Mouse (Mus musculus) stomach, embryonic 16.5 days (tissue): ENCODE data around the gene Aar2. TPM values are rescaled to one million over a fixed set of nuclear protein-coding genes. Genes with fewer than 3 reads are reported as not detected.

Experiments used
- ATAC-seq: fragments of 200-750 bp; cut with Nextera tagmentation; 2 replicates; pipeline ENCODE4 v1.8.0; 2017; ENCODE audit warnings: moderate number of reproducible peaks, moderate TSS enrichment; ENCODE audit not compliant: insufficient read depth, low FRiP score
- H3K27ac ChIP-seq: fragments of 300-500 bp; sonication (generic); 2 replicates; pipeline ENCODE4 v1.5.1; 2014; ENCODE audit warnings: low read length
- H3K27me3 ChIP-seq: fragments of 300-500 bp; sonication (generic); 2 replicates; pipeline ENCODE4 v1.6.1; 2014; ENCODE audit warnings: low read length, control low read depth, mixed read lengths; ENCODE audit not compliant: control insufficient read depth, insufficient read depth
- H3K36me3 ChIP-seq: fragments of 300-500 bp; sonication (generic); 2 replicates; pipeline ENCODE4 v1.6.1; 2014; ENCODE audit warnings: low read length; ENCODE audit not compliant: control insufficient read depth, insufficient read depth
- H3K4me1 ChIP-seq: fragments of 300-500 bp; sonication (generic); 2 replicates; pipeline ENCODE4 v1.6.1; 2014; ENCODE audit warnings: low read length, control low read depth, mixed read lengths; ENCODE audit not compliant: control insufficient read depth, insufficient read depth
- H3K4me2 ChIP-seq: fragments of 300-500 bp; sonication (generic); 2 replicates; pipeline ENCODE4 v1.6.1; 2014; ENCODE audit warnings: low read depth, low read length, mixed read lengths
- H3K4me3 ChIP-seq: fragments of 300-500 bp; sonication (generic); replicated peaks from 2 replicates; pipeline ENCODE4 v1.5.1; 2014; ENCODE audit warnings: mild to moderate bottlenecking, low read length
- H3K9ac ChIP-seq: fragments of 300-500 bp; sonication (generic); 2 replicates; pipeline ENCODE4 v1.6.1; 2014; ENCODE audit warnings: low read length
- H3K9me3 ChIP-seq: fragments of 300-500 bp; sonication (generic); replicated peaks from 2 replicates; pipeline ENCODE4 v1.6.1; 2016; ENCODE audit warnings: low read length, control low read depth; ENCODE audit not compliant: control insufficient read depth
- WGBS: fragments of 180-500 bp; shearing (Covaris S2); extraction: QIAGEN DNeasy Blood & Tissue Kit; methylation state at CpG from one replicate; pipeline ENCODE4 v1.1.7; 2014; 5-methylcytosine and 5-hydroxymethylcytosine counted together
- polyA plus RNA-seq: library from polyadenylated mRNA; unstranded; fragments of >200 nt; fragmentation: Nextera tagmentation; extraction: Ambion mirVana; gene quantifications from 2 replicates; pipeline ENCODE4 v1.2.1, GENCODE M21; 2015

Gene Aar2
- polyA plus RNA-seq, 1 experiment from 2014 or later = 30.5 TPM

- 79% methylated on average over 6 of the region's 6 CpGs for WGBS
- Histone ChIP-seq H3K27me3 (no peaks in the 10 kb centered on the region), H3K9ac (no peak overlapping the region), H3K9me3 (no peaks in the 10 kb centered on the region), H3K4me1 (no peaks in the 10 kb centered on the region), H3K36me3 (0 out of 2 replicates have a peak, but pooled peaks cover 4% of the 10 kb centered on the region), H3K27ac (no peak overlapping the region), H3K4me2 (no peak overlapping the region), H3K4me3 (no peak overlapping the region)
- no peak for ATAC-seq
Observed at GRCm38 (mm10) chr2:156518306-156518705, 29.1 kb upstream of the Aar2 start.

- 0 out of 2 replicates have a peak, but pooled peaks cover 4% of the 10 kb centered on the region for H3K36me3 ChIP-seq
- H3K9me3 ChIP-seq = no peaks in the 10 kb centered on the region
- no peak overlapping the region for H3K4me2 ChIP-seq
- H3K27me3 ChIP-seq = no peaks in the 10 kb centered on the region
- 92% methylated on average over 5 of the region's 5 CpGs for WGBS
- H3K9ac ChIP-seq = no peak overlapping the region
- H3K27ac ChIP-seq = no peak overlapping the region
- H3K4me1 ChIP-seq = no peaks in the 10 kb centered on the region
- H3K4me3 ChIP-seq = no peak overlapping the region
- ATAC-seq = no peak
Observed at GRCm38 (mm10) chr2:156519584-156519983, 27.8 kb upstream of the Aar2 start.

DNA sequence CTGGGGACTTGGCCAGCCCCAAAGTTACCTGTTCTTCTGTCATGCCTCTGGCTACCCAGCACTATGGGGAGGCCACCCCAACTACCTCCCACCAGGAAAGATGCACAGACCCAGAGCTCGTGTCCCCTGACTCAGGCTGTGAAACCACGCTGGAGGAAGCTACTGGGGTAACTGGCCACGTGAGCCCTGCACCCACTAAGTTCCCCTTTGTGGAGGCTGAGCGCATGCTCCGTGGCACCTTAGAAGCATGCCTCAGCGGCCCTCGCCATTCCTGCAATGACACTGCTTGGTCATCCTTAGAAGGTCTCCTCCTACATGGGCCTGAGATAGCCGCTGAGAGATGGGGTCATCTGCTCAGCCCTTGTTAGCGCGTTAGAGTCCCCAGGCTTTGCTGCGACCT is 24.4 kb upstream of the Aar2 start:
- Histone ChIP-seq H3K4me2 (no peak overlapping the region), H3K9me3 (no peaks in the 10 kb centered on the region), H3K27ac (no peak overlapping the region), H3K27me3 (no peaks in the 10 kb centered on the region), H3K4me1 (no peaks in the 10 kb centered on the region), H3K36me3 (0 out of 2 replicates have a peak, but pooled peaks cover 6% of the 10 kb centered on the region), H3K9ac (no peak overlapping the region), H3K4me3 (no peak overlapping the region)
- ATAC-seq = no peak
- 87% methylated on average over 11 of the region's 11 CpGs for WGBS

DNA sequence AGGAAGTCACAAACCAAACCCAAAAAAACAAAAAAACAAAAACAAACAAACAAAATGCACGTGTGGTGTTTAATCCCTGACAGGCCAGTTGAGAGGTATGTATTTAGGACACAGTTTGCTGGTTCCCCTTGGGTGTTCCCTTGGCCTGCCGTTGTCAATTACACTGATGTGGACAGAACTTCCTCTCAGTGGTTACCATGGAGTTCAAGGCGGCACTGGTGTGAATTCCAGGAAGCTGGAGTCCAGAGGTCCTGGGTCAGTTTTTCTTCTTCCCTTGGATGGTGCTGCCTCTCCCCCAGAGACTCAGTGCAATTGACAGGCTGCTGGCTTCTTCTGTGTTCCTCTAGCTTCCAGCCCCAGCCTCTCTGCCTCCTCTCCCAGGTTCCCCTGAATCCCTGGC is 23.3 kb upstream of the Aar2 start:
- H3K9ac ChIP-seq = no peak overlapping the region
- H3K4me2 ChIP-seq = no peak overlapping the region
- H3K36me3 ChIP-seq = 0 out of 2 replicates have a peak, but pooled peaks cover 6% of the 10 kb centered on the region
- H3K9me3 ChIP-seq = no peaks in the 10 kb centered on the region
- H3K4me1 ChIP-seq = no peaks in the 10 kb centered on the region
- no peak overlapping the region for H3K27ac ChIP-seq
- ATAC-seq = no peak
- H3K4me3 ChIP-seq = no peak overlapping the region
- no peaks in the 10 kb centered on the region for H3K27me3 ChIP-seq
- 55% methylated on average over 3 of the region's 3 CpGs for WGBS

GRCm38 (mm10) chr2:156529726-156530125 is 17.7 kb upstream of the Aar2 start:
- ATAC-seq = no peak
- H3K9me3 ChIP-seq = no peaks in the 10 kb centered on the region
- H3K4me3 ChIP-seq = no peak overlapping the region
- no peaks in the 10 kb centered on the region for H3K27me3 ChIP-seq
- H3K27ac ChIP-seq = no peak overlapping the region
- H3K4me2 ChIP-seq = no peak overlapping the region
- 55% methylated on average over 2 of the region's 2 CpGs for WGBS
- no peak overlapping the region for H3K9ac ChIP-seq
- H3K4me1 ChIP-seq = no peaks in the 10 kb centered on the region
- 0 out of 2 replicates have a peak, but pooled peaks cover 3% of the 10 kb centered on the region for H3K36me3 ChIP-seq

- Histone ChIP-seq H3K27ac (no peak overlapping the region), H3K27me3 (no peaks in the 10 kb centered on the region), H3K4me3 (no peak overlapping the region), H3K9ac (no peak overlapping the region), H3K4me2 (no peak overlapping the region), H3K9me3 (no peaks in the 10 kb centered on the region), H3K36me3 (no peaks in the 10 kb centered on the region), H3K4me1 (no peaks in the 10 kb centered on the region)
- no peak for ATAC-seq
- 51% methylated on average over 2 of the region's 2 CpGs for WGBS
Observed at GRCm38 (mm10) chr2:156533160-156533559, 14.2 kb upstream of the Aar2 start.

GRCm38 (mm10) chr2:156538817-156539555 is 8.4 kb upstream of the Aar2 start:
- H3K4me3 ChIP-seq = no peak overlapping the region
- H3K9me3 ChIP-seq = no peaks in the 10 kb centered on the region
- no peaks in the 10 kb centered on the region for H3K36me3 ChIP-seq
- no peak overlapping the region for H3K27ac ChIP-seq
- no peak overlapping the region for H3K9ac ChIP-seq
- H3K4me2 ChIP-seq = no peak overlapping the region
- ATAC-seq = no peak
- 79% methylated on average over 7 of the region's 7 CpGs for WGBS
- no peaks in the 10 kb centered on the region for H3K4me1 ChIP-seq
- H3K27me3 ChIP-seq = no peaks in the 10 kb centered on the region

- no peaks in the 10 kb centered on the region for H3K27me3 ChIP-seq
- no peaks in the 10 kb centered on the region for H3K4me1 ChIP-seq
- H3K4me2 ChIP-seq = no peak overlapping the region
- no peak overlapping the region for H3K27ac ChIP-seq
- no peak for ATAC-seq
- no peak overlapping the region for H3K9ac ChIP-seq
- no peaks in the 10 kb centered on the region for H3K9me3 ChIP-seq
- WGBS = 76% methylated on average over 7 of the region's 7 CpGs
- no peaks in the 10 kb centered on the region for H3K36me3 ChIP-seq
- no peak overlapping the region for H3K4me3 ChIP-seq
Observed at GRCm38 (mm10) chr2:156540991-156541390, 6.4 kb upstream of the Aar2 start.

- no peak for ATAC-seq
- Histone ChIP-seq H3K9me3 (no peaks in the 10 kb centered on the region), H3K27me3 (no peaks in the 10 kb centered on the region), H3K4me3 (no peak overlapping the region), H3K27ac (no peak overlapping the region), H3K36me3 (no peaks in the 10 kb centered on the region), H3K4me1 (no peaks in the 10 kb centered on the region), H3K4me2 (no peak overlapping the region), H3K9ac (no peak overlapping the region)
- 71% methylated on average over 8 of the region's 8 CpGs for WGBS
Observed at GRCm38 (mm10) chr2:156542410-156542809, 5.0 kb upstream of the Aar2 start.
